Mouse (Mus musculus): ENCODE measurements around the gene Poldip2. TPM values are rescaled to one million over a fixed set of nuclear protein-coding genes. Genes with fewer than 3 reads are reported as not detected.

The Poldip2 gene
- polyA plus RNA-seq, 1 experiment from 2014 or later: 165 TPM

Other genes starting within 250 kb of the Poldip2 start
- 0.15 and 0.34 TPM in 2 replicates for gene BC030499, start 221.4 kb upstream of the Poldip2 start, polyA plus RNA-seq (2014; fragmentation: Nextera tagmentation; extraction: Ambion mirVana)
- 5.8 and 8.7 TPM in 2 replicates for gene Spag5, start 210.7 kb upstream of the Poldip2 start, polyA plus RNA-seq (2014; fragmentation: Nextera tagmentation; extraction: Ambion mirVana)
- gene Aldoc, start 189.2 kb upstream of the Poldip2 start, polyA plus RNA-seq (2014; fragmentation: Nextera tagmentation; extraction: Ambion mirVana): 71.2 and 89.5 TPM in 2 replicates
- 54.7 and 63.6 TPM in 2 replicates for gene Pigs, start 183.8 kb upstream of the Poldip2 start, polyA plus RNA-seq (2014; fragmentation: Nextera tagmentation; extraction: Ambion mirVana)
- gene Unc119, start 168.7 kb upstream of the Poldip2 start, polyA plus RNA-seq (2014; fragmentation: Nextera tagmentation; extraction: Ambion mirVana): 78.3 and 98.1 TPM in 2 replicates
- gene Foxn1, start 125.6 kb upstream of the Poldip2 start, polyA plus RNA-seq (2014; fragmentation: Nextera tagmentation; extraction: Ambion mirVana): not detected in 2 replicates
- gene Slc13a2, start 90.0 kb upstream of the Poldip2 start, polyA plus RNA-seq (2014; fragmentation: Nextera tagmentation; extraction: Ambion mirVana): not detected in 2 replicates
- gene Slc46a1, start 46.5 kb upstream of the Poldip2 start, polyA plus RNA-seq (2014; fragmentation: Nextera tagmentation; extraction: Ambion mirVana): 21.4 and 22.7 TPM in 2 replicates
- 49.7 and 55.6 TPM in 2 replicates for gene Sarm1, start 14.4 kb upstream of the Poldip2 start, polyA plus RNA-seq (2014; fragmentation: Nextera tagmentation; extraction: Ambion mirVana)
- 40.0 and 134 TPM in 2 replicates for gene Vtn, start 13.1 kb upstream of the Poldip2 start, polyA plus RNA-seq (2014; fragmentation: Nextera tagmentation; extraction: Ambion mirVana)
- not detected in 2 replicates for gene Sebox, start 8.7 kb upstream of the Poldip2 start, polyA plus RNA-seq (2014; fragmentation: Nextera tagmentation; extraction: Ambion mirVana)
- gene Tmem199, start within 50 bp of the Poldip2 start, polyA plus RNA-seq (2014; fragmentation: Nextera tagmentation; extraction: Ambion mirVana): 104 and 108 TPM in 2 replicates
- 51.7 and 58.4 TPM in 2 replicates for gene Tnfaip1, start 24.1 kb downstream of the Poldip2 start, polyA plus RNA-seq (2014; fragmentation: Nextera tagmentation; extraction: Ambion mirVana)
- gene Ift20, start 24.2 kb downstream of the Poldip2 start, polyA plus RNA-seq (2014; fragmentation: Nextera tagmentation; extraction: Ambion mirVana): 133 and 135 TPM in 2 replicates
- gene Tmem97, start 38.6 kb downstream of the Poldip2 start, polyA plus RNA-seq (2014; fragmentation: Nextera tagmentation; extraction: Ambion mirVana): 32.0 and 32.8 TPM in 2 replicates
- gene Nlk, start 185.2 kb downstream of the Poldip2 start, polyA plus RNA-seq (2014; fragmentation: Nextera tagmentation; extraction: Ambion mirVana): 30.0 and 35.7 TPM in 2 replicates
- 34.9 and 35.2 TPM in 2 replicates for gene Ccnq, start 239.5 kb downstream of the Poldip2 start, polyA plus RNA-seq (2014; fragmentation: Nextera tagmentation; extraction: Ambion mirVana)

Data from midbrain, embryonic 14.5 days (tissue).